Mouse (Mus musculus) testis, postnatal 10 days (tissue): ENCODE data around the gene Poldip2.

ENCODE experiments used
- DNase-seq: peaks from one replicate; pipeline ENCODE4 v3.0.0; 2021; ENCODE audit warnings: low spot score

Gene Poldip2

DNA sequence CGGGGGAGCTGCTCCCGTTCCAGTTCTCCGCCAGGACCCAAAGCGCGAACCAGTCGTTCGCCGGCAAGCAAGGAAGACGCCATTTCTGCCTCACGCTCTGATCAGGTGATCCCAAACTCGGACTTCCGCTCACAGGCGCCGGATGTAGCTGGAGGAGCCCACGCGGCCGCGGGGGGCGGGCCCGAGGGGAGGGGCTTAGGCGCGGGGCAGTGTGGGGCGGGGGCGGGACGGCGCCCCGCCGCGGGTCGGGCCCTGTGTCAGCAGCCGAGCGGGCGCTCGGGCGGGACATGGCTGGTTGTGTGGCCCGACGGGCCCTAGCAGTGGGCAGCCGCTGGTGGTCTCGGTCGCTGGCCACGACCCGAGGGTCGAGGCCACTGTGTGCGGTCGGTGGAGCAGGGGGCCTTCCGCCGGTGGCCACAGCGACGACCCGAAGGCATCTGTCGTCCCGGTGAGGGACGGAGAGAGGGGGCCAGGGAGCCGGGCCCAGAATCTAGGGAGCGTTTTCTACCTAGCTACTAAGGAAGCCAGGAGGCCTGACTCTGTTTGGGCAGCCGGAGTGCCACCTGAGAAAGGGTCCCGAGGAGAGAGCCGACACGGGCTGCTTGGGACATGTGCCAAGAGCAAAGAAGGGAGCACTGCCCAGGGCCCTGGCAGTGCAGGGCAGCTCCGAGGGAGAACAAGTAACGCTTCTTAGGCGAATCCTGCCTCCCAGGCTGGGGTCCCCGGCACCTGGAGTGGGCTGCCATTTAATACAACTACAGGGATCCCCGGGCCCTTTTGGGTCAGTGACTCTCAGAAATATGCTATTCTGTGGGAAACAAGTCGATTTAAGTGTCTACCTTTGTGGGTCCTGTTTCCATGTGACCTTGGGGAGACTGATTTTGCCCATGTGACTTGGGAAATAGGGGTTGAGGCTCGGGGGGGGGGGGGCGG is at the start of gene Poldip2, which contains the start of gene Tmem199:
Poldip2 (plus strand) TSS at position 169 of the 933 bp plus-strand sequence.
Tmem199 (minus strand) TSS at position 148 of the 933 bp plus-strand sequence.
- DNase-seq: peak; percentile 95

DNA sequence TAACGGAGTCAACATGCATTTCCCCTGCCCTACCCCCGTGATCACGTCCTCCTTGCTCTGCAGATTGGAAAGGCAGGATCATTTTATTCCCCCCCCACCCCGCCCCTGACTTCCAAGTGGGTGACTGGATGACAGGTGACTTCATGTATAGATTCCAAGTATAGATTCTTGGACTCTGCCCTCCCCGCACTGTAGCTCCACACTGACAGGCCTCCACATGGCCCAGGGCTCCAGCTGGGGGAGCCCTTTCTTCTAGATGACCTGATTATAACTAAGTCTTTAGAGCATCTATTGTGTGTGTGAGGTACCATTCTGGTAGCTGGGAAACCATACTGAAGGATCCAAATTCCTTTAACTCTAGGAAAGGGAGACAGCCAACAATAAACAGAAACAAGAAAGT is 49.3 kb upstream of the Poldip2 start:
- DNase-seq: no peak

DNA sequence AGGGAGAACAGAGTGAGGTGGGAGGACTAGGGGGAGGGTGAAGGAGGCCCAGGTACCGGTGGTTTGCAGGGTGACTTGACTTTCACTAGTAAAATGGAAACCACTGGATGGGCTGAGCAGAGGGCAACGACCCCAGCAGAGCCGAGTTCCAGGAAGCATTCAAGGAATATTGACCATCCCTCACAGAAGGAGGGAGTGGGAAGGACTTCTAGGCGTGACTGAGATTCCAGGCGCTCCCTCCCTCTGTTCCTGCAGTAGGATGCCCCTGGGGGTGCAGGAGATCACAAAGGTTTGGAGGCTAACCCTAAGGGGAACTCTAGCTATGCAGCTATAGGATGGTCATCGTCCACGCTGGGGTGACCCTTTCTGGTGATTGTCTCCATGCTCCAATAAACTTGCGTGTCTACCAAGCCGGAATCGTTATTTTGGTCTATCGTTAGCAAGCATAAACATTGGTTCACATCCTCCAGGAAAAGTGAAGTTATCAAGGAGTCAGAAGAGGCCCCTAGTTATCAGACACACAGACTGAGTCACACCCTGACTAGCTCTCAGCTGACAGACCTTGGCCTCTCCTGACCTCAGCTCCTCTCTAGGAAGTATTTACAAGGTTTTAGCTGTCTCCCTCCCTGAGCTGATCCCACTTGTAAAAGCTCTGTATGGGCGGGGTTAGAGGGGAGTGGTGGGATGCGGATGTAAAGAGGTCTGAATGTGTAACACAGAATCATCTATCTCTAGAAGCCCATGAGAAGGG is 48.5 kb upstream of the Poldip2 start:
- no peak for DNase-seq

DNA sequence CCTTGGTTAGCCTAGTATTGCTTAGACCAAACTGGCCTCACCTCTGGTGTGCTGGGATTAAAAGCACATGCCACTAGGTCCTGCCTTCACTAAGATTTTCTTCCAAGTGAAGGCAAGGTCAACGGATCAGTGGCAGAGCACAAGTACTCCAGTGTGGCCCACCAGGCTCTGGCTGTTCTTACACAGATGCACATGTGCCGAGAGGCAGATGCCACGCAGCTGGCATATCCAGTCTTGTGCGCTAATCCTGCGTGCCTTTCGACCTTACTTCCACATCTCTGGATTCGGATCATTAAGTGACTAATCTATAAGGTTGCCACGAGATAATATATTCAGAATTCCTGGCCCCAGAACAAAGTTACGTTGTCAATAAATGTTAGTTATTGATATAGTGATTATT is 46.9 kb upstream of the Poldip2 start:
- no peak for DNase-seq

DNA sequence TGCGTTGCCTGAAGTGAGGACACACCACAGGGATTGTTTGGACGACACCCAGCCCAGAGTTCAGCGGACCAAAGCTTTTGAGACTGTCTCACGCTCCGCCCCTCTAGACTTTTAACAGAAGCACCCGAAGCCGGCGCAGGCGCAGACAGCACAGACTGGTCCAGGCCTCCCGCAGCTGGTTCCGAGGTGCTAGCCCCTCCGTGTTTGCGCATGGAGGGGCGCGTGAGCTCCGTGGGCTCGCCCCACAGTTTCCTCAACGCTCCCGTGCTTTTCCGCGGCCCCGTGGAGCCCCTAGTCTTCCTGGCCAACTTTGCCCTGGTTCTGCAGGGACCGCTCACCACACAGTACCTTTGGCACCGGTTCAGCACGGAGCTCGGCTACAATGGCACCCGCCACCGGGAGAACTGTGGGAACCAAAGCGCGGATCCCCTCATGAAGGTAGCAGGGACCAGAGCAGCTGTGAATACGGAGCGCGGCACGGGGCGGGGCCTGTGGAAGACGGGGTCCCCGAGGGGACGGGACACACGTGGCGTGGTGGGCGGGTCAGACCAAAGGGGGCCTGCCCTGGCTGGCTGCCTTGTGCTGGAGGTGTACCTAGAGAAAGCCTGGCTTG is 46.3 kb upstream of the Poldip2 start, which contains the start of gene Slc46a1:
Slc46a1 (plus strand) TSS at position 130 of the 613 bp plus-strand sequence.
- DNase-seq: peak; percentile 96

DNA sequence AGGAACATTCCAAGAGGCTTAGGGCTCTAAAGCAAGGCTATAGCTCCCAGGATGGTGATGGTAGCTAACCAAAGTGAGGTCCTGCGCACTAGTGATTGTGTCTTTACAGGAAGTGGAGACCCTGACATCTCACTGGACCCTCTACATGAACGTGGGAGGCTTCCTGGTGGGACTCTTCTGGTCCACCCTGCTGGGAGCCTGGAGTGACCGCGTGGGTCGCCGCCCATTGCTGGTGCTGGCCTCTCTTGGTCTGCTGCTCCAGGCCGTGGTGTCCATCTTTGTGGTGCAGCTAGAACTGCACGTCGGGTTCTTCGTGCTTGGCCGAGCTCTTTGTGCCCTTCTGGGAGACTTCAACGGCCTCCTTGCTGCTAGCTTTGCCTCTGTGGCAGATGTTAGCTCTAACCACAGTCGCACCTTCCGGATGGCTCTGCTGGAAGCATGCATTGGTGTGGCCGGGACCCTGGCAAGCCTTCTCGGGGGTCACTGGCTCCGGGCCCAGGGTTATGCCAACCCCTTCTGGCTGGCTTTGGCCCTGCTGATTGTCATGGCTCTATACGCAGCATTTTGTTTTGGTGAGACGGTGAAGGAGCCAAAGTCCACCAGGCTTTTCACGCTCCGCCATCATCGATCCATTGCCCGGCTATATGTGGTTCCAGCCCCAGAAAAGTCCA is 45.6 kb upstream of the Poldip2 start:
- DNase-seq: peak; percentile 62

DNA sequence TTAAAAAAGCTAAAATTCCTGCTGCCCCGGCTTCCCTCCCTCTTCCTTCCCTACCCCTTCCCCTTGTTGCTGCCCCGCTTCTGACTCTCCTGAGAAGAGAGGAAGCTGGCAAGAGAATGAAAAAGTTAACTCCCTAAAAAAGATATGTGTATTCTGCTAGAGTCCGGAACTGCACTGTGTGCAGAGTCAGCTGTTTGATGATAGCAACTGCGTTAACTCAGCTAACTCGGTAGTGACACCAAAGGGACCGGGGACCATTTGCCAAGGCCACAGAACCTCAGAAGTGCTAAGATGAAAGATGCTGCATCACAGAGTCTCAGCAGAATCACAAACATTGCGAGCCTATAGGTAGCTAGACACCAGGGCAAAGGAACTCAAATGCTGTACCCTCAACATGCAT is 44.5 kb upstream of the Poldip2 start:
- DNase-seq: no peak

DNA sequence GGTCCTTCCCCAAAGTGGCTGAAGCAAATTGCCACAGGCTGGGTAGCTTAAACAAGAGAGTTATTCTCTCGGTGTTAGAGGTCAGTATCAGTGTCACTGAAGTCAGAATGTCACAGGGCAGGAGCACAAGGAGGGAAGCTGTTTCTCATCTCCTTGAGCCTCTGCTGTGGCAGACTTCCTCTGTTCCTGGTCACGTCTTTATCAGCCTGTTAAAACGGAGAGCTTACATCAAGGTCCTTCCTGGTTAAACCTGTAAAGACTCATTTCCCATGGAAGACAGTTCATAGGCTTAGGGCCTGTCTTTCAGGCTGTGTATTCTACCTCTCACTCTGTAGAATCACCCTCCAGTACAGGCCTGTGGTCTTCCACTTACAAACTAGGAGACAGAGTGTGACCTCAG is 44.1 kb upstream of the Poldip2 start:
- no peak for DNase-seq

DNA sequence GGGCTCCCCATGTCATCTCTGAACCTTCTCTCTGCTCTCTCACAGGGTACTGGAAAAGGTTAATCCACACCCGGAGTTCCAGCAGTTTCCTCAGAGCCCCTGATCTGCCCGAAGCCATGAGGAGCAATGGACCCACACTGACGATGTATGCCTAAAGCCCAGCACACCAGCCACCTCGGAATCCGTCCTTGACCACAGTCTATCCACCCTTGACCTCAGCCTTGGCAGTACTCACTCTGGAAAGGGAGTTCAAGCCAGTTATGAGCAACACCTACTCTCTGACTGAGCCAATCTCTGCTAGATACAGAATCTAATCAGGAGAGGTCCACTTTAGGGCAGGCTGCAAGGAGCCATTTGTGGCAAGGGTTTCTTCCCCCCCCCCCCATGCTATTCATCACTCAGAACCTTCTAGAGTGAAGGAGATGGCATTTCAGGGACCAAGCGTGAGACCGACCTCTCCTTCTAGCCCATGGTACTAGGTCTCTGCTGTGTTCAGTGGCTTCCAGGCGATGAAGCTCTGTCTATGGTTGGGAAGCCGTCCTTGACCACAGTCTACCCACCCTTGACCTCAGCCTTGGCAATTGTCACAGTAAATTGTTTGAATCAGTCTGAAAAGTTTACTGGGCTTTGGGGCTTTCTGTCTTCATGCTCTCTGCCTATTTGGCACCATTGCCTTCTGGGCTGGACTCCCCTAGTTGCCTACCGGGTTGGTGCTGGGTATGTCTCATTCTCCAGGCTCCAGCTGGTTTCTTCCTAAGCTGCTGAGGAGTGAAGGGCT is 40.5 kb upstream of the Poldip2 start:
- DNase-seq: no peak

DNA sequence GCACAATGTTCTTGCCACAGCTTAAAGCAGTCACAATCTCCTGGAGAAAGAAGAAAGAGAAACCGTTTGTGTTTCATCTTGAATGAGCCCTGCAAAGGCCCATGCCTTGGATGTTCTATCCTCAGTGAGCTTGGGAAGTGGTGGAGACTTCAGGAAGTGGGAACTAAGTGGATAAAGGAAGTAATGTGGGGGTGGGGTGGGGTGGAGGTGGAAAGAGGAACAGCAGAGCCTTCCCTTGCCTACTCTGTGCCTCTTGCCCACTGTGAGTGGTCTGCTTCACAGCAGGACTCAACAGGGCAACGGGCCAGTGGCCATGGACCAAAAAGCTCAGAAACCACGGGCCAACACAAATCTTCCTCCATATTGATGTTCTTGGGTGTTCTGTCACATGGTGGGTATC is 36.7 kb upstream of the Poldip2 start:
- DNase-seq: no peak

DNA sequence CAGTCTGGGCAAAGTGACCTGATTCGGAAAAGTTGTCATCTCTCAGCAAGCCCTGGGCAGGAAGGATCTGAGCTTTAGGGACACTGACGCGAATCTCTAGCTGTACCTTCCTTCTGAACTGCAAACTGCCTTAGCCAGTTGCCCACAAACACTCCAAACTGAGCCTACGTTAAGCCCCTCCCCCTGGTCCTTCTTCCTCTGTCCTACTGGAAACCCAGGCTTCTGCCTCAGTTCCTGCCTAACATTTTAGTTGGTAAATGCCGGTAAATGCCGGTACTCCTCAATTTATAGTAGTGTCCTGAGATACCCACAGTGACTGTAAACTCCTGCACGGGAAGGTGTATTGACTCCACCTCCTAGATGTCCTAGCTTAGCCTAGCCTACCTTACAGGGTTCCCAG is 28.4 kb upstream of the Poldip2 start:
- no peak for DNase-seq

DNA sequence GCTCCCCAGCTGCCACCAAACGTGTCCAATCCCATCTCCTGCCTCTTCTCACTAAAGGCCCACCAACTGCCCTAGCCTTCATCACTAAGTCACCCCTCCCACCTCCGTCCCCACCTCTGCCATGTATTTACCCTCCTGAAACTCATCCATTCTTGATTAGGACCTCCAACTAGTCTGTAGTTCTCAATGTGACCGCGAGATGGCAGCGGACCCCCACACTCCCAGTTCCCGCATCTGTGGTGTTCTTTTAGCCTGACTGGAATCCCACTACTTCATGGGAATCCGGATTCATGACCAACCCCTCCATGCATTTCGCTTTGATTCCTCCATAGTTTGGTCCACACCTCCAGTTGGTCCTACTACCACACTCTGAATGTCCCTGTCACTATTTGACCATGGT is 23.8 kb upstream of the Poldip2 start:
- peak; percentile 86 for DNase-seq

DNA sequence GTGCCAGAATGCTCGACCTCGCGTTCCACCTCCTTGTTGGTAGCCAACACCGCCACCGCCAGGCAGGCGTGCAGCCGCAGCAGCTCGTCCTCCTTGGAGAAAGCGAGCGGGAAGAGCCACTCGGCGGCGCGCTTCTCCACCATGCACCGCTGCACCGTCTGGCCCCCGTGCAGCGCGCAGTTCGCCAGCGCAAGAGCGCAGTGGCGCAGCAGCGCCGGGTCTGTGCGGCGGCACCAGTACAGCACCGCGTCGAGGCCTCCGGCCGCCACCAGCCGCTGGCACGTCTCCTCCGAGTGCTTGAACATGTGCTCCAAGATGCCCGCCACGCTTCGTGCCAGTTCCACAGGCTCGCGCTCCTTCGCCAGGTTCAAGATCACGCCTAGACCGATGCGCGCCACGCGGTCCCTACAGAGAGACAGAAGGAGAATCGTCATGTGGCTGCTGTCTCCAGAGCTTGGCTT is 21.2 kb upstream of the Poldip2 start:
- peak; percentile 59 for DNase-seq

DNA sequence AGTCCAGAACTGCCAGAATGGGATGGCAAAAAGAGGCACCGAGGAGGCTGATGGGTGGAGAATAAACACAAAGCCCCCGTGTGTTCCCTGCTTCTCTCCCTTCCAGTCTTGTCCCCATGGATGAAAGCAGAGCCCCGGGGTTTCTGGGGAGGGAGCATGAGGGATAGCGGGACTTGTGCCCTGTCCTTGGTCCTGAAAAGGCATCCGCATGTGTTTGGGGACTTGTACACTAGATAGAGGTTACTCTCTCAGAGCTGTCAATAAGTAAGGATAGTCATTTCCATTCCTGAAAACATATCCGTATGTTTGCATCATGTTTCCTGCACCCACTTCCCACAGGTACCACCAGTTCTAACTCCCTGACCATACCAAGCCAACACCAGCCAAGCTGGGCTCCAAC is 16.1 kb upstream of the Poldip2 start:
- peak; percentile 71 for DNase-seq

DNA sequence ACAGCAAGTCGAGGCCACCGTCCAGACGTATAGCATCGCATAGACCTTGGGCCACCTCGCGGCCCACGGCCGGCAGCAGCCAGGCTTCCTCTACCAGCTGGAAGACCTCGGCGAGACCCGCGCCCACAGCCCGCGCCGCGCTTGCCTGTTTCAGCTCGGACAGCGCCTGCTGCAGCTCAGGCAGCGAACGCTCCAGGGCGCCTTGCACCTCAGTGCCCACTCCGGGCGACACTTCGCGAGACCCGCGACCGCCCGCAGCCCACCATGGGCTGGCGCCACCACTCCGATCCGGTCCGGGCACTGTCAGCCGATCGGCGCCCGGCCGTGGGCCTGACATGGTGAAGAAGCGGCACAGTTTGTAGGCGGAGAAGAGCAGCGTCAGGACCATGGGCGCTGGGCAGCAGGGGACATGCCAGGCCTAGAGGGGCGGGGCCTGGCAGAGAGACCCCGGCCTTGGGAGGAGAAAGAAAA is 14.9 kb upstream of the Poldip2 start:
- DNase-seq: peak; percentile 55

DNA sequence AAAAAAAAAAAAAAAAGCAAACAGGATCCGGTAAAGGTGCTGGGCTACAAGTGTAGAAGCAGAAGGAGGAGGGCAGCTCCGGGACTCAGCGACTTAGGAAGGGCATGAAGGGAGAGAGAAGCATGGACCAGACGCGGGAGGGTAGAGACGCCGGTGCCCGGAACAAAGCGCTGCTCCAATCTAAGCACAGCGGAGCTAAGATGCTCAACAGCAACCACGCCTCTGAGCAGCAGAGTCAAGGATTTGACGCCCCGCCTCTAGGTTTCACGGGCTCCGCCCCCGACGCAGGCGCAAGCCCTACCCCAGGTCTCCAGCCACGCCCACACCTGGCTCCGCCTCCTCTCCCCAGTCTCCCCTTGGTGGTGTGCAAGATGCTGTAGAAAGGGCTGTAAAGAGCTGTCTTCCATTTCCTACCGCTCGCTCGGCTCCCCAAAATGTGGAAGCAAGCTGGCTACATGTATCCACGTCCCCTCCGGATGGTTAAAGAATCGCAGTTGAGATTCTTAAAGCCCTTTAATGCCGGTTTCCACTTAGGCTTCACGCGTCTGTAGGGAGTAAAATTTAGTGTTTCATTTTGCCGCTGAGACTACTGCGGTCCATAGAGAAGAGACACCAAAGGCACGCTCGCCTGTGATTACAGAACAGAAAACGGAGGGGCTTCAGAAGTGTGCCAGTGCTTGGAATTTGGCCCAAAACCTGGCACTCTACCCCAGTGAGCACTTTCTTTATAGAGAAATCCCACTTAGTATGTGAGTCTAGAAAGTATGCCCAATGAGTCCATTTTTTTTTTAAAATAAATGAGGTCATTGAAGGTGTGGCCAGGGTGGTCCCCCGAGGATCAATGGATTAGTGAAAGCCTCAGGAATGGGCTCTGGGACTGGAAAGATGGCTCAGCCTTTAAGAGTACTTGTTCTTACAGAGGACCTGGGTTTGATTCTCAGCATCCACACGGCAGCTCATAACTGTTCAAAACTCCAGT is 14.2 kb upstream of the Poldip2 start, which contains the start of gene Sarm1:
Sarm1 (minus strand) TSS at position 211 of the 979 bp plus-strand sequence.
- DNase-seq: peak; percentile 95

DNA sequence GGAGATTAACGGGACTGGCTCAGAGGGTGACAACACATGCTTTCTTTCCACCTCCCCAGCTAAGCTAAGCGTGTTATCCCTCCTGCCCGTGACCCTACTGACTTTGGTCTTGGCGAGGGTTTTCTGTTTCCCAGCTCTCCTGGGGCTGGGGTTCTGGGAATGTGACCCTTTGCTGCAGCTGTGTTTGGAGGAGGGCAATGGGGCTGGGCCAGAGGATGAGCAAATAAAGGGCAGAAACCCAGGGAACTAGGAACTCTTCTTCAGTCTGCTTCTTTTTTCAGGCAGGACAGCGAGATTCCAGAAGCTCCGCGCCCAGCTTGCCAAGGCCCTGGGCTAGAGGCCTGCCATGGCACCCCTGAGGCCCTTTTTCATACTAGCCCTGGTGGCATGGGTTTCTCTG is 13.0 kb upstream of the Poldip2 start, which contains the start of gene Vtn:
Vtn (plus strand) TSS at position 88 of the 400 bp plus-strand sequence.
- no peak for DNase-seq

DNA sequence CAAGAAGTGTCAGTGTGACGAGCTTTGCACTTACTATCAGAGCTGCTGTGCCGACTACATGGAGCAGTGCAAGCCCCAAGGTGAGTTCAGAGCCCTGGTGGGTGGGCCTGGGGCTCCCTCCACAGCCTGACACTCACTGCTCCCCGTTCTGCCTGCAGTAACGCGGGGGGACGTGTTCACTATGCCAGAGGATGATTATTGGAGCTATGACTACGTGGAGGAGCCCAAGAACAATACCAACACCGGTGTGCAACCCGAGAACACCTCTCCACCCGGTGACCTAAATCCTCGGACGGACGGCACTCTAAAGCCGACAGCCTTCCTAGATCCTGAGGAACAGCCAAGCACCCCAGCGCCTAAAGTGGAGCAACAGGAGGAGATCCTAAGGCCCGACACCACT is 12.4 kb upstream of the Poldip2 start:
- no peak for DNase-seq

DNA sequence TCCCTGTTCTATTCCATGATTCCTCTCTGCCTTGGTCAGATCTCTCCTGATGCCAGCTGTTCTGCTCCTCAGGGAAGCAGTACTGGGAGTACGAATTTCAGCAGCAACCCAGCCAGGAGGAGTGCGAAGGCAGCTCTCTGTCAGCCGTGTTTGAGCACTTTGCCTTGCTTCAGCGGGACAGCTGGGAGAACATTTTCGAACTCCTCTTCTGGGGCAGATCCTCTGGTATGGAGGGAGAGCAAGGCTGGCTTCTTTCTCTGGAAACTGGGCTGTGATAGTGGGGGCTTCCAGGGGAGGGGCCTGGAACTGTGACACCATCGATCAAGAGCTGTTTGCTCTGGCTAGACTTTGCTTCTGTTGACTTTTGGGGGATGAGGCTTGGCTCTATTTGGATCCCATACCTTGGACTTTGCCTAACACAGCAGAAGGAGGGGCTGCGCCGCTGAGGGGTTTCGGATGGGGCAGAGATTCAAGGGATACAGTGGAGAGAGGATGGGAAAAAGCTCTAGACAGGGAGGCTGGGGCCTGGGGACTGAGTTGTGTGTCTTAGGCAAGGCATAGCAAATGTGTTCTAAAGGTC is 11.3 kb upstream of the Poldip2 start:
- no peak for DNase-seq
